Mouse (Mus musculus) liver, postnatal 0 days (tissue): ENCODE data around the gene Trub1. TPM values are rescaled to one million over a fixed set of nuclear protein-coding genes. Genes with fewer than 3 reads are reported as not detected.

ENCODE experiments used
- ATAC-seq: fragments of 200-750 bp; cut with Nextera tagmentation; 2 replicates; pipeline ENCODE4 v1.8.0; 2017; ENCODE audit warnings: mild to moderate bottlenecking, moderate library complexity
- DNase-seq: peaks from one replicate; pipeline ENCODE4 v3.0.0-alpha.2; 2016
- H3K27ac ChIP-seq: fragments of 300-500 bp; sonication (generic); 2 replicates; pipeline ENCODE4 v1.5.1; 2014; ENCODE audit warnings: antibody characterized with exemption, moderate library complexity, mild to moderate bottlenecking, low read depth
- H3K27me3 ChIP-seq: fragments of 300-500 bp; sonication (generic); 2 replicates; pipeline ENCODE4 v1.6.1; 2014; ENCODE audit warnings: low read length, control low read depth, mixed read lengths; ENCODE audit not compliant: insufficient read depth
- H3K36me3 ChIP-seq: fragments of 300-500 bp; sonication (generic); replicated peaks from 2 replicates; pipeline ENCODE4 v1.6.1; 2014; ENCODE audit warnings: mild to moderate bottlenecking, control low read depth, low read length, moderate library complexity, mixed read lengths; ENCODE audit not compliant: insufficient read depth
- H3K4me1 ChIP-seq: fragments of 300-500 bp; sonication (generic); 2 replicates; pipeline ENCODE4 v1.6.1; 2014; ENCODE audit warnings: antibody characterized with exemption, mild to moderate bottlenecking, control low read depth; ENCODE audit not compliant: insufficient read depth
- H3K4me2 ChIP-seq: fragments of 300-500 bp; sonication (generic); 2 replicates; pipeline ENCODE4 v1.6.1; 2014; ENCODE audit warnings: low read depth, mild to moderate bottlenecking, low read length, moderate library complexity, mixed read lengths
- H3K4me3 ChIP-seq: fragments of 300-500 bp; sonication (generic); 2 replicates; pipeline ENCODE4 v1.5.1; 2014; ENCODE audit warnings: low read depth, low read length
- H3K9ac ChIP-seq: fragments of 300-500 bp; sonication (generic); replicated peaks from 2 replicates; pipeline ENCODE4 v1.6.1; 2014; ENCODE audit warnings: mild to moderate bottlenecking, moderate library complexity
- H3K9me3 ChIP-seq: fragments of 300-500 bp; sonication (generic); 2 replicates; pipeline ENCODE4 v1.6.1; 2016; ENCODE audit warnings: mild to moderate bottlenecking, control low read depth, low read length, mixed read lengths
- CTCF ChIP-seq: sonication (generic); IDR thresholded peaks from 2 replicates; pipeline ENCODE4 v1.5.1; 2016; ENCODE audit warnings: antibody characterized with exemption, low read depth
- EP300 ChIP-seq: IDR thresholded peaks from 2 replicates; pipeline ENCODE4 v1.6.1; 2016; ENCODE audit warnings: antibody characterized with exemption, low read depth, mild to moderate bottlenecking
- WGBS: fragments of 180-500 bp; shearing (Covaris S2); extraction: QIAGEN DNeasy Blood & Tissue Kit; methylation state at CpG from one replicate; pipeline ENCODE4 v1.1.7; 2014; ENCODE audit not compliant: insufficient replicate concordance; 5-methylcytosine and 5-hydroxymethylcytosine counted together
- polyA plus RNA-seq: library from polyadenylated mRNA; unstranded; fragments of >200 nt; fragmentation: Nextera tagmentation; extraction: Ambion mirVana; gene quantifications from 2 replicates; pipeline ENCODE4 v1.2.1, GENCODE M21; 2015

Trub1 gene
- polyA plus RNA-seq, 1 experiment from 2014 or later, result 8.6 TPM

- WGBS, result 84% methylated on average over 12 of the region's 12 CpGs
- Histone ChIP-seq H3K9me3 (no peaks in the 10 kb centered on the region), H3K9ac (no peak overlapping the region), H3K27ac (no peak overlapping the region), H3K27me3 (no peaks in the 10 kb centered on the region), H3K36me3 (peaks cover 11% of the 10 kb centered on the region; the same call in 1 of the 2 replicates), H3K4me1 (no peaks in the 10 kb centered on the region), H3K4me2 (no peak overlapping the region), H3K4me3 (no peak overlapping the region)
- ATAC-seq (no peak), DNase-seq (no peak)
- TF ChIP-seq CTCF, result no peak
- no peak for TF ChIP-seq EP300
These were observed 18.3 kb downstream of the Trub1 start for GRCm38 (mm10) chr19:57471033-57471432.

GRCm38 (mm10) chr19:57472169-57472568, 19.5 kb downstream of the Trub1 start:
- DNase-seq, result no peak
- H3K27me3 ChIP-seq, result no peaks in the 10 kb centered on the region
- ATAC-seq, result no peak
- H3K4me1 ChIP-seq, result no peaks in the 10 kb centered on the region
- H3K9me3 ChIP-seq, result no peaks in the 10 kb centered on the region
- H3K4me2 ChIP-seq, result no peak overlapping the region
- WGBS, result 84% methylated on average over 15 of the region's 15 CpGs
- no peak overlapping the region for H3K4me3 ChIP-seq
- peaks cover 10% of the 10 kb centered on the region; the same call in 1 of the 2 replicates for H3K36me3 ChIP-seq
- no peak overlapping the region for H3K27ac ChIP-seq
- TF ChIP-seq CTCF (no peak), EP300 (no peak)
- H3K9ac ChIP-seq, result no peak overlapping the region

GRCm38 (mm10) chr19:57473301-57473700, 20.6 kb downstream of the Trub1 start:
- Histone ChIP-seq H3K36me3 (peaks cover 8% of the 10 kb centered on the region; the same call in 1 of the 2 replicates), H3K27me3 (no peaks in the 10 kb centered on the region), H3K9ac (no peak overlapping the region), H3K9me3 (no peaks in the 10 kb centered on the region), H3K4me3 (no peak overlapping the region), H3K4me2 (no peak overlapping the region), H3K27ac (no peak overlapping the region), H3K4me1 (no peaks in the 10 kb centered on the region)
- ATAC-seq, result no peak
- whole genome bisulfite sequencing, result 86% methylated on average over 16 of the region's 16 CpGs
- no peak for TF ChIP-seq CTCF
- no peak for TF ChIP-seq EP300
- no peak for DNase-seq

DNA sequence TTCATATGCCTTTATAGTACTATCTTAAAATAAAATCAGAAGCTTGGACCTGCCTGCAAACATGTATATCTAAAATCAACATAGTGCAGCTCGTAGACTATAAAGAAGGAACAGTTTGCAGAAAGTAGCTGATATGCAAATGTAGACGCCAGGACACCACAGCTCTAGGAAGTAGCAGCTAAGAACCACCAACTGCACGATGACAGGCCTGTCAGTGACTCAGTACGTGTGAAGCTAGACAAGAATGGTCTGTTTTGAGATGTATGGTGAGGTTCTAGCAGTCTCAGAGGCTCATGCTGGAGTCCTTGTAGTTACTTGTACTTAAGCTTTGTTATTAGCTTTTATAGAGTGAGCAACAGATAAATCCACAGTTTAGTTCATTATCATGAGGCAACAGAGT, 22.6 kb downstream of the Trub1 start:
- DNase-seq (no peak), ATAC-seq (no peak)
- H3K27me3 ChIP-seq, result no peaks in the 10 kb centered on the region
- no peak overlapping the region for H3K4me2 ChIP-seq
- WGBS, result 50% methylated on average over 4 of the region's 4 CpGs
- no peaks in the 10 kb centered on the region for H3K9me3 ChIP-seq
- TF ChIP-seq EP300, result no peak
- no peak overlapping the region for H3K27ac ChIP-seq
- H3K36me3 ChIP-seq, result 0 out of 2 replicates have a peak, but pooled peaks cover 2% of the 10 kb centered on the region
- no peak overlapping the region for H3K4me3 ChIP-seq
- no peaks in the 10 kb centered on the region for H3K4me1 ChIP-seq
- H3K9ac ChIP-seq, result no peak overlapping the region

- TF ChIP-seq EP300 (no peak), CTCF (no peak)
- Histone ChIP-seq H3K27ac (no peak overlapping the region), H3K9ac (no peak overlapping the region), H3K4me1 (no peaks in the 10 kb centered on the region), H3K4me3 (no peak overlapping the region), H3K4me2 (no peak overlapping the region), H3K27me3 (no peaks in the 10 kb centered on the region), H3K36me3 (0 out of 2 replicates have a peak, but pooled peaks cover 2% of the 10 kb centered on the region), H3K9me3 (no peaks in the 10 kb centered on the region)
- 38% methylated on average over 8 of the region's 8 CpGs for WGBS
- no peak for ATAC-seq
- no peak for DNase-seq
These were observed 24.6 kb downstream of the Trub1 start for GRCm38 (mm10) chr19:57477310-57477709.

DNA sequence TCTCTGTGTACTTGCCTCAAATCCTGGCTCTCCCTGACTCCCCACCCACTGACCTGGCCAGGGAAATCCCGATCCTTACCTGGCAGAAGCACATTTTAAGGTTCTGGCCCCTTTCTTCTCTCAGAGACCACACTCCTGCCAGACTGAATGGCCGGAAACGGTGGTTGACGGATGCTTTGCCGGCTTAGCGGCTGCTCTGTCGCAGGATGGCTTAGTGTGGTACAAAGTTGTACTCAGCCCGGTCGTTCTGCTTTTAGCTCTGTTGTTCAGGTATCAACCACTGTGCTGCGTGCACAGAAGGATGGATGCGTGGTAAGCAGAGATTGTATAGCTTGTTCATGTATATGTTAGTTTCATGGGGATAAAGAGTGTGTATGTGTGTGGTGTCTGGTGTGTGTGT, 25.3 kb downstream of the Trub1 start:
- Histone ChIP-seq H3K9me3 (no peaks in the 10 kb centered on the region), H3K9ac (no peak overlapping the region), H3K4me3 (no peak overlapping the region), H3K4me1 (no peaks in the 10 kb centered on the region), H3K27me3 (no peaks in the 10 kb centered on the region), H3K27ac (no peak overlapping the region), H3K36me3 (0 out of 2 replicates have a peak, but pooled peaks cover under 1% of the 10 kb centered on the region), H3K4me2 (no peak overlapping the region)
- ATAC-seq (no peak), DNase-seq (no peak)
- TF ChIP-seq EP300, result no peak
- TF ChIP-seq CTCF, result no peak
- 73% methylated on average over 11 of the region's 11 CpGs for WGBS

GRCm38 (mm10) chr19:57479886-57480655, 27.4 kb downstream of the Trub1 start:
- H3K36me3 ChIP-seq, result 0 out of 2 replicates have a peak, but pooled peaks cover 4% of the 10 kb centered on the region
- no peak overlapping the region for H3K4me2 ChIP-seq
- TF ChIP-seq CTCF (no peak), EP300 (no peak)
- H3K27me3 ChIP-seq, result no peaks in the 10 kb centered on the region
- no peak for ATAC-seq
- 68% methylated on average over 8 of the region's 8 CpGs for WGBS
- no peaks in the 10 kb centered on the region for H3K9me3 ChIP-seq
- DNase-seq, result no peak
- no peak overlapping the region for H3K9ac ChIP-seq
- no peak overlapping the region for H3K4me3 ChIP-seq
- H3K27ac ChIP-seq, result no peak overlapping the region
- H3K4me1 ChIP-seq, result no peaks in the 10 kb centered on the region
